Mouse (Mus musculus) MEL (cell line): ENCODE results near the gene Tbc1d1. TPM values are rescaled to one million over a fixed set of nuclear protein-coding genes. Genes with fewer than 3 reads are reported as not detected.
A peak's percentile ranks its signal among the peaks of the same experiment; 100 is the strongest.

Source experiments
- DNase-seq: peaks from one replicate; pipeline ENCODE4 v3.0.0; 2011; ENCODE audit warnings: low read depth, low spot score
- H3K27ac ChIP-seq: 2 replicates; pipeline ENCODE4 v1.5.1; 2012; ENCODE audit warnings: low read depth, mild to moderate bottlenecking, control low read depth, low read length, moderate library complexity; ENCODE audit not compliant: control insufficient read depth
- H3K27me3 ChIP-seq, 2 experiments: fragments of 150-350 bp in 1 of 2; sonication (generic) in 1 of 2; 2 replicates each; pipeline ENCODE4 v1.6.1; 2012; ENCODE audit warnings: low read length in 2 of 2, mild to moderate bottlenecking in 2 of 2, improper control_type of control experiment in 1 of 2, moderate library complexity in 1 of 2; ENCODE audit not compliant: insufficient read depth in 2 of 2, control insufficient read depth in 1 of 2
- H3K36me3 ChIP-seq, 2 experiments: 2 replicates each; pipeline ENCODE4 v1.6.1; 2012 to 2014; ENCODE audit warnings: low read length in 2 of 2, improper control_type of control experiment in 1 of 2, inconsistent platforms in 1 of 2, mild to moderate bottlenecking in 1 of 2; ENCODE audit not compliant: insufficient read depth in 2 of 2, control insufficient read depth in 1 of 2
- H3K4me1 ChIP-seq, 2 experiments: fragments of 150-350 bp in 1 of 2; sonication (generic) in 1 of 2; 2 replicates each; pipeline ENCODE4 v1.6.1; 2012; ENCODE audit warnings: low read length in 2 of 2, improper control_type of control experiment in 1 of 2, mild to moderate bottlenecking in 1 of 2; ENCODE audit not compliant: insufficient read depth in 2 of 2, control insufficient read depth in 1 of 2
- H3K4me3 ChIP-seq, 2 experiments: fragments of 150-350 bp in 1 of 2; sonication (generic) in 1 of 2; 2 replicates each; pipeline ENCODE4 v1.5.1; 2012; ENCODE audit warnings: low read depth in 2 of 2, low read length in 2 of 2, mild to moderate bottlenecking in 2 of 2, moderate library complexity in 2 of 2, control low read depth in 1 of 2, improper control_type of control experiment in 1 of 2; ENCODE audit not compliant: control insufficient read depth in 1 of 2, insufficient read depth in 1 of 2
- H3K79me2 ChIP-seq: 2 replicates; pipeline ENCODE4 v1.6.1; 2012; ENCODE audit warnings: mild to moderate bottlenecking, low read length, moderate library complexity; ENCODE audit not compliant: control insufficient read depth, poor library complexity, insufficient read depth
- H3K9ac ChIP-seq: 2 replicates; pipeline ENCODE4 v1.6.1; 2012; ENCODE audit warnings: low read depth, mild to moderate bottlenecking, control low read depth, low read length, moderate library complexity; ENCODE audit not compliant: control insufficient read depth, poor library complexity, severe bottlenecking
- H3K9me3 ChIP-seq: fragments of 150-350 bp; sonication (generic); replicated peaks from 2 replicates; pipeline ENCODE4 v1.6.1; 2012; ENCODE audit warnings: mild to moderate bottlenecking, low read length, improper control_type of control experiment, moderate library complexity; ENCODE audit not compliant: insufficient read depth
- CHD1 ChIP-seq: IDR thresholded peaks from 2 replicates; pipeline ENCODE4 v1.6.1; 2012; ENCODE audit warnings: low read depth, mild to moderate bottlenecking, inconsistent platforms, low read length, improper control_type of control experiment
- CTCF ChIP-seq, 3 experiments: IDR thresholded peaks in 2 of 3; conservative IDR thresholded peaks in 1 of 3; 2 replicates each; pipeline ENCODE4 v1.5.1; 2011 to 2012; ENCODE audit warnings: low read length in 3 of 3, low read depth in 2 of 3, mild to moderate bottlenecking in 2 of 3, improper control_type of control experiment in 1 of 3, inconsistent platforms in 1 of 3, mixed read lengths in 1 of 3, moderate library complexity in 1 of 3; ENCODE audit not compliant: control insufficient read depth in 1 of 3, insufficient read depth in 1 of 3, poor library complexity in 1 of 3, severe bottlenecking in 1 of 3
- E2F4 ChIP-seq: IDR thresholded peaks from 2 replicates; pipeline ENCODE4 v1.6.1; 2011; ENCODE audit warnings: low read depth, low read length, improper control_type of control experiment, borderline replicate concordance
- ELF1 ChIP-seq: IDR thresholded peaks from 2 replicates; pipeline ENCODE4 v1.6.1; 2014; ENCODE audit warnings: low read depth, mild to moderate bottlenecking, inconsistent platforms, low read length, improper control_type of control experiment, moderate library complexity
- EP300 ChIP-seq, 2 experiments: IDR thresholded peaks; 2 replicates each; pipeline ENCODE4 v1.6.1; 2011; ENCODE audit warnings: improper control_type of control experiment in 2 of 2, low read length in 2 of 2, low read depth in 1 of 2, mild to moderate bottlenecking in 1 of 2
- GATA1 ChIP-seq: IDR thresholded peaks from 2 replicates; pipeline ENCODE4 v1.6.1; 2011; ENCODE audit warnings: low read depth, low read length, improper control_type of control experiment
- HCFC1 ChIP-seq: IDR thresholded peaks from 2 replicates; pipeline ENCODE4 v1.6.1; 2012; ENCODE audit warnings: low read depth, mild to moderate bottlenecking, inconsistent platforms, low read length, improper control_type of control experiment, moderate library complexity
- MAX ChIP-seq: IDR thresholded peaks from 2 replicates; pipeline ENCODE4 v1.6.1; 2011; ENCODE audit warnings: low read length, improper control_type of control experiment
- MAZ ChIP-seq: IDR thresholded peaks from 2 replicates; pipeline ENCODE4 v1.6.1; 2012; ENCODE audit warnings: low read depth, mild to moderate bottlenecking, inconsistent platforms, low read length, improper control_type of control experiment
- MXI1 ChIP-seq: IDR thresholded peaks from 2 replicates; pipeline ENCODE4 v1.6.1; 2011; ENCODE audit warnings: mild to moderate bottlenecking, low read depth, low read length, improper control_type of control experiment
- MYC ChIP-seq: IDR thresholded peaks from 2 replicates; pipeline ENCODE4 v1.6.1; 2011; ENCODE audit warnings: low read depth, mild to moderate bottlenecking, low read length, improper control_type of control experiment, moderate library complexity
- NRF1 ChIP-seq: IDR thresholded peaks from 2 replicates; pipeline ENCODE4 v1.6.1; 2014; ENCODE audit warnings: low read depth, mild to moderate bottlenecking, inconsistent platforms, low read length, improper control_type of control experiment, moderate library complexity; ENCODE audit not compliant: poor library complexity, insufficient read depth, severe bottlenecking
- POLR2A ChIP-seq, 2 experiments: IDR thresholded peaks; 2 replicates each; pipeline ENCODE4 v1.6.1; 2011 to 2012; ENCODE audit warnings: low read length in 2 of 2, mild to moderate bottlenecking in 2 of 2, control low read depth in 1 of 2, improper control_type of control experiment in 1 of 2, low read depth in 1 of 2, moderate library complexity in 1 of 2; ENCODE audit not compliant: control insufficient read depth in 1 of 2, insufficient read depth in 1 of 2, poor library complexity in 1 of 2
- RCOR1 ChIP-seq: IDR thresholded peaks from 2 replicates; pipeline ENCODE4 v1.6.1; 2012; ENCODE audit warnings: low read depth, mild to moderate bottlenecking, inconsistent platforms, low read length, improper control_type of control experiment
- SIN3A ChIP-seq: IDR thresholded peaks from 2 replicates; pipeline ENCODE4 v1.6.1; 2012; ENCODE audit warnings: low read length, improper control_type of control experiment, inconsistent platforms
- TAL1 ChIP-seq: IDR thresholded peaks from 2 replicates; pipeline ENCODE4 v1.6.1; 2012; ENCODE audit warnings: mild to moderate bottlenecking, inconsistent platforms, low read length, moderate library complexity, mixed read lengths
- TBP ChIP-seq: IDR thresholded peaks from 2 replicates; pipeline ENCODE4 v1.8.0; 2011; ENCODE audit warnings: low read depth, low read length, improper control_type of control experiment
- polyA plus RNA-seq, 2 experiments: library from polyadenylated mRNA; stranded (reverse) in 1 of 2; unstranded in 1 of 2; fragments of >175 nt in 1 of 2; fragments of >200 nt in 1 of 2; gene quantifications; 2 replicates each; pipeline versions ENCODE4 v1.2.1 to v1.2.4; 2012; ENCODE audit warnings: low replicate concordance in 2 of 2, low read depth in 1 of 2; ENCODE audit not compliant: insufficient read length in 2 of 2, insufficient read depth in 1 of 2, missing spikeins in 1 of 2
- total RNA-seq: library from RNA; depleted of rRNA; stranded (reverse); fragments of 300-350 nt; gene quantifications from 2 replicates; pipeline ENCODE4 v1.2.3, GENCODE M21; 2012

The Tbc1d1 gene
- total and polyA plus RNA-seq, 3 experiments, result 22.5 to 24.4 TPM; not detected in 1

DNA sequence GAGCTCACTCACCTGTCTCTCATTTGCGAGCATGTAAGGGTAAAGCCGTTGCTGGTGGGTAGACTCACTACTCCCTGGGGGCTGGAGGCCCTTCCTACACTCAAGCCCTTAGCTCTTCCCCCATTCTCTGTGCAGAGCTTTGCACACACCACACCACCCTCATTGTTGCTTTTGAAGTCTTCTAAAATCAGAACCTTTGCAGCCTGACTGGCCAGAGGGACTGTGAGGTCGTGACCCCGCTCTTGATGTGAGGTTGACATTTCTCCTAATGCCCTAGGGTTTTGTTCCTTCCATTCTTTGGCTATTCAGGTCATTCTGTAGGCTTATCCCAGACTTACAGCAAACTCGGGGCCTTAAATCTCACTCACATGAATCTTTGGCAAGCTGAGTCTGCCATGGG is 88.6 kb downstream of the Tbc1d1 start:
- Histone ChIP-seq H3K27me3 (no peaks in the 10 kb centered on the region), H3K4me1 (peaks cover 7 to 39% of the 10 kb centered on the region in 2 experiments), H3K4me3 (no peak overlapping the region), H3K9me3 (no peaks in the 10 kb centered on the region), H3K9ac (no peak overlapping the region), H3K36me3 (peaks cover 0 to 27% of the 10 kb centered on the region in 2 experiments; a peak in 2 of 4 replicates), H3K79me2 (peaks cover 14% of the 10 kb centered on the region), H3K27ac (no peak overlapping the region)
- DNase-seq, result no peak
- TF ChIP-seq POLR2A (IDR thresholded peaks at IDR 0.05; ENCODE audit: control insufficient read depth in 1 of 2, insufficient read depth in 1 of 2, low read depth in 1 of 2, low read length in 2 of 2, poor library complexity in 1 of 2) (no peak), NRF1 (no peak), HCFC1 (no peak)

DNA sequence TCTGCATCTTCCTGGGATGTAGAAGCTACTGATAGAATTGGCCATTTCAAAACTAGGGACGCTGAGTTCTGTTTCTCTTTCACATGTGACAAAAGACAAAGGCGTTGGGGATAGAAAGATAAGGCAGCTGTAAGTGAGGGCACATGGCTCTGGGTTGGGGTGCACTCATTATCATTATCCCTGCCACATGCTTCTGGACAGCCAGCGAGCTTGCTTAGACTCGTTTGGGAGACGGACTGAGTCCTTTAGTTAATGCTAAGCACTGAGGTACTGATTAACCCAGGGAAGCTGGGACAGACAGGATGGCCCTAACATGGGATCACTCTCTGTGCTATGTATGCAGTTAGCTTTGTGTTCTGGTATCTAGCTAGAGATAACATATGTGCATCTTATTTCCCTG is 95.3 kb downstream of the Tbc1d1 start:
- H3K9ac ChIP-seq, result peak overlapping the region; percentile 4; the same call in 1 of the 2 replicates
- peaks cover 0 to 4% of the 10 kb centered on the region in 2 experiments; a peak in 2 of 4 replicates for H3K36me3 ChIP-seq
- peak; percentile 59 for DNase-seq
- H3K9me3 ChIP-seq, result no peaks in the 10 kb centered on the region
- no peaks in the 10 kb centered on the region for H3K27me3 ChIP-seq
- peak overlapping the region; percentile 9; the same call in 1 of the 2 replicates for H3K27ac ChIP-seq
- peaks cover 3 to 6% of the 10 kb centered on the region in 2 experiments; a peak in 3 of 4 replicates for H3K4me1 ChIP-seq
- H3K79me2 ChIP-seq, result peaks cover 4% of the 10 kb centered on the region; the same call in 1 of the 2 replicates
- no peak for TF ChIP-seq MAZ
- no peak for TF ChIP-seq CHD1
- TF ChIP-seq GATA1, result peak; percentile 35; the same call in 1 of the 2 replicates
- TF ChIP-seq ELF1, result no peak
- peak; percentile 48; the same call in 1 of the 2 replicates for TF ChIP-seq SIN3A
- no peak for TF ChIP-seq CTCF (IDR thresholded peaks at IDR 0.05 in 2 of 3, conservative IDR thresholded peaks at IDR 0.05 in 1 of 3; ENCODE audit: control insufficient read depth in 1 of 3, insufficient read depth in 1 of 3, low read depth in 2 of 3, low read length in 3 of 3, poor library complexity in 1 of 3, severe bottlenecking in 1 of 3)
- no peak for TF ChIP-seq TAL1
- TF ChIP-seq E2F4, result no peak
- peak in 1 of 2 experiments; percentile 4; a peak in 2 of 4 replicates for TF ChIP-seq EP300 (IDR thresholded peaks at IDR 0.05; ENCODE audit: low read depth in 1 of 2, low read length in 2 of 2)
- peak; percentile 34; the same call in 1 of the 2 replicates for TF ChIP-seq MAX
- TF ChIP-seq TBP, result no peak
- peak; percentile 72 for TF ChIP-seq MXI1
- TF ChIP-seq RCOR1, result no peak
- 0 out of 2 replicates have a peak, but pooled peaks have one; percentile 24 for TF ChIP-seq MYC
- 0 out of 4 replicates have a peak overlapping the region, but pooled peaks have one; percentile 1 to 2 for H3K4me3 ChIP-seq
